Mouse (Mus musculus) left cerebral cortex, postnatal 10 days (tissue): ENCODE measurements around the gene Elf3. TPM values are rescaled to one million over a fixed set of nuclear protein-coding genes. Genes with fewer than 3 reads are reported as not detected.
"Not testable (repeated sequence)": the region's sequence is repeated elsewhere in the genome, so short reads cannot be mapped to it uniquely, and the experiment has no call there.

ENCODE experiments used
- DNase-seq, 2 experiments: peaks; one replicate each; pipeline ENCODE4 v3.0.0; 2021 to 2022; ENCODE audit warnings: low spot score in 2 of 2, mixed read lengths in 1 of 2; ENCODE audit errors: extremely low spot score in 1 of 2
- intact Hi-C: fragments of 180-260 bp; cut with DNase I; formaldehyde crosslinking; loops from one replicate; pipeline ENCODE4 v1.15.1; 2025
- total RNA-seq, 2 experiments: library from RNA; stranded (reverse); gene quantifications; 2 replicates each; pipeline ENCODE4 v1.2.3; 2021

Gene Elf3
- total RNA-seq, 2 experiments from 2014 or later, result not detected

GRCm38 (mm10) chr1:135250706-135251105 is 7.7 kb downstream of the Elf3 start:
- intact Hi-C loops, result loop anchor here (10.0 kb wide), 1 partner anchor 114 kb away; no protein-coding TSS in a partner anchor
- no peak for DNase-seq

GRCm38 (mm10) chr1:135248434-135248850 is 9.9 kb downstream of the Elf3 start:
- intact Hi-C loops, result no loop called here
- peak; percentile 54 to 56 for DNase-seq

- intact Hi-C loops, result no loop called here
- DNase-seq, result no peak
Observed at GRCm38 (mm10) chr1:135244014-135244413, 14.4 kb downstream of the Elf3 start.

- DNase-seq, intact Hi-C loops: not testable (repeated sequence)
Observed at GRCm38 (mm10) chr1:135240206-135240605, 18.2 kb downstream of the Elf3 start.

- no peak for DNase-seq
- intact Hi-C loops, result no loop called here
Observed at GRCm38 (mm10) chr1:135237131-135237851, 21.1 kb downstream of the Elf3 start.

GRCm38 (mm10) chr1:135234771-135235170 is 23.6 kb downstream of the Elf3 start:
- DNase-seq, result no peak
- intact Hi-C loops, result no loop called here

- DNase-seq, result no peak
- intact Hi-C loops, result no loop called here
Observed at GRCm38 (mm10) chr1:135233961-135234360, 24.4 kb downstream of the Elf3 start.

- DNase-seq, intact Hi-C loops: not testable (repeated sequence)
Observed at GRCm38 (mm10) chr1:135231878-135232277, 26.5 kb downstream of the Elf3 start.

GRCm38 (mm10) chr1:135227339-135227950 is 30.9 kb downstream of the Elf3 start:
- DNase-seq, result no peak
- intact Hi-C loops, result no loop called here

GRCm38 (mm10) chr1:135224981-135225604 is 33.3 kb downstream of the Elf3 start:
- intact Hi-C loops, result no loop called here
- DNase-seq, result no peak

GRCm38 (mm10) chr1:135224147-135224546 is 34.2 kb downstream of the Elf3 start:
- intact Hi-C loops, result no loop called here
- no peak for DNase-seq

GRCm38 (mm10) chr1:135217607-135218233 is 40.6 kb downstream of the Elf3 start:
- intact Hi-C loops, result no loop called here
- no peak for DNase-seq

GRCm38 (mm10) chr1:135213772-135214640 is 44.4 kb downstream of the Elf3 start:
- DNase-seq, result no peak

GRCm38 (mm10) chr1:135210421-135210820 is 47.9 kb downstream of the Elf3 start:
- DNase-seq, result no peak
- intact Hi-C loops, result no loop called here

More at GRCm38 (mm10) chr1:135213772-135214640, 44.4 kb downstream of the Elf3 start:
- intact Hi-C loops, result no loop called here

GRCm38 (mm10) chr1:135208716-135209115 is 49.7 kb downstream of the Elf3 start:
- intact Hi-C loops, result no loop called here
- DNase-seq, result no peak

GRCm38 (mm10) chr1:135206586-135207339 is 51.6 kb downstream of the Elf3 start:
- intact Hi-C loops, result no loop called here
- DNase-seq, result no peak

- DNase-seq, result no peak
- intact Hi-C loops, result no loop called here
Observed at GRCm38 (mm10) chr1:135205257-135205656, 53.1 kb downstream of the Elf3 start.
